Mouse (Mus musculus): ENCODE results near the gene Cfap126.

Gene Cfap126

DNA sequence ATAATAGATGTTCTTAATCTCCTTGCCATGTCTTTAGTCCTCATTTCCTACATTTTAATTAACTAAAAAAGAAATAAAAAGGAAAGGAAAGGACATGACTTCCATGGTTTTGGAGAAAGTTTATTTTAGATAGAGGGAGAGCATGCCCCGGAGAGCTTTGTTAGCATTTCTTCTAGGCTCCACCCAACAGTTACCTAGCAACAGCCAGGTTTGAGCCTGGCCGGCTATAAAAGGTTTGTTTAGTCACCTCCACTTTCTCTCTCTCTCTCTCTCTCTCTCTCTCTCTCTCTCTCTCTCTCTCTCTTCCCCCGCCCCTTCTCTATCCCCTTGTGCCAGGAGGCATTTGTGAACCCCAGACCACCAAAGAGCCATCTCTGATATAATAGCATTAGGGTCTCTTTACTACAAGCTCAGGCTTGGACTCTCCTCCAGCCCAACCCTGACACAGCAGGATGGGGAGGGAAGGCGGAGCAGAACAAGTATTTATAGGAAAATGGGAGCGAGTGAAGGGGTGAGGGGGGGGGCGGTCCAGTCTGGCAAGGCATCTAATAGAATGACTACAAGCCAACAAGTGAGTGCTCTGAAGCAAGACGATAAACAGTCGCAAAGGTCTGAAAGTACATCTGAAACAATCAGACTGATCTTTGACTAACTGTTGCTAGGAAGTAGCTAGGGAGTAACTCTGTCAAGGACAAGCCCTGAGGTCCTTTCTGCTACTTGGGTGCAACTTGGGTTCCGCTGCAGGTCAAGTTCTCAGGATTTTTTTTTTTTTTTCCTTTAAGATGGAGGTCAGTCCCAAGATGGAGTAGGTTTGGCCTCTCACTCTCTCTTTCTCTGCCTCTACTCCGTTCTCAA is 17.4 kb upstream of the Cfap126 start:
- in situ Hi-C loops (cut with MseI, MboI) = no loop called here

- in situ Hi-C loops (cut with MseI, MboI) = no loop called here
These were observed 16.6 kb upstream of the Cfap126 start for GRCm38 (mm10) chr1:171097136-171097535.

- in situ Hi-C loops (cut with MseI, MboI) = no loop called here
These were observed 16.1 kb upstream of the Cfap126 start for GRCm38 (mm10) chr1:171097612-171098011.

- in situ Hi-C loops (cut with MseI, MboI) = loop anchor here in 1 of 2 experiments (5.0 kb wide), 1 partner anchor 64 kb away; no protein-coding TSS in a partner anchor
These were observed 12.7 kb upstream of the Cfap126 start for GRCm38 (mm10) chr1:171101033-171101432.

- in situ Hi-C loops (cut with MseI, MboI) = loop anchor here in 1 of 2 experiments (5.0 kb wide), 1 partner anchor 65 kb away; no protein-coding TSS in a partner anchor
These were observed 11.8 kb upstream of the Cfap126 start for GRCm38 (mm10) chr1:171101733-171102546.

DNA sequence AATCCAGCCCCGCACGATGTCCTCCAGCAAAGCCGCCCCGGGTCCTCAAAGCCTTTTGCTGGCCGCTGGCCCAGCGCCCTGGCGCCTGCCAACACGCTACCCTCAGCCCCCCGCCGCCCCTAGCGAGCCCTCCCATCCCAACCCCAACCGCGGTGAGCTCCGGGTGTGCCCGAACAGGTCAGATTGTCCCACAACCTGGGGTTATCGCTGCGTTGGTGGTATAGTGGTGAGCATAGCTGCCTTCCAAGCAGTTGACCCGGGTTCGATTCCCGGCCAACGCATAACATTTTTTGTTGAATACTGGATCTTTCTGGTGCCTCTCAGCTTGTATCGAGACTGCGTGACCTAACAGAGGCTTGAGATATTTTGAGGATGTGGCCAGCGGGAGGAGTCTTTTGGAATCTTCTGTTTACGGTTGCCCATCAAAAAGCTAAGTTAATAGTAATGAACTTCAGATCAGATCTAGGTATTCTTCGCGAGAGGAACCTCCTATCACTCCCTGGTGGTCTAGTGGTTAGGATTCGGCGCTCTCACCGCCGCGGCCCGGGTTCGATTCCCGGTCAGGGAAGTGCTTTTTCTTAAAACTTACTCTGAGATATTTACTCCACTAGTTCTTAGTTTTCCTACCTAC is 11.1 kb upstream of the Cfap126 start:
- in situ Hi-C loops (cut with MseI, MboI) = loop anchor here in 1 of 2 experiments (5.0 kb wide), 1 partner anchor 65 kb away; no protein-coding TSS in a partner anchor

DNA sequence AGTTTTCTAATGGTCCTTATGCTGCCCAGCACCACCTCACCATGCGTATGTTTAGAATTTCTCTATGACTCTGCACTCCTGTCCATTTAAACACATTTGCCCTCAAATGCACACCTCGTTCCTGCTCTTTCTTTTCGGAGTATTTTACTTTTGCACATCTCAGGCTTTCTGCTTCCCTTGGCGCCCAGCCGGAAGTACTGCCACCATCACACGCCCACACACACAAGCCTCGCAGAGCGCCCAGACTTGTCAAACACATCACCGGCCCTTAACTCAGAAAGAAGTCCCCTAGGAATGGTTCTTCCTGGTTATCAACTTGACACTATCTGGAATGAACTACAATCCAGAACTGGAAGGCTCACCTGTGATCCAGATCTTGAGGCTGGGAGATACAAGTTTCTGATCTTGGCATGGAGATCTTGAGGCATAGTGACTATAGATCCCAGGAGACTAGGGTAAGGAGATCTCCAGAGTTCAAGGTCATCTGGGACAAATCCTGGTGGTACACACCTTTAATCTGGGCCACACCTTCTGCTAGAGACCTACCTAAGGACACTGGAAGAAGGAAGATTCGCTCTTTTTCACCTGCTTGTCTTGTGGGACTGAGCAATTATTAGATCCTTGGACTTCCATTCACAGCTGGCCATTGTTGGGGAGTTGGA is 10.4 kb upstream of the Cfap126 start:
- in situ Hi-C loops (cut with MseI, MboI) = loop anchor here in 1 of 2 experiments (5.0 kb wide), 1 partner anchor 66 kb away; no protein-coding TSS in a partner anchor

DNA sequence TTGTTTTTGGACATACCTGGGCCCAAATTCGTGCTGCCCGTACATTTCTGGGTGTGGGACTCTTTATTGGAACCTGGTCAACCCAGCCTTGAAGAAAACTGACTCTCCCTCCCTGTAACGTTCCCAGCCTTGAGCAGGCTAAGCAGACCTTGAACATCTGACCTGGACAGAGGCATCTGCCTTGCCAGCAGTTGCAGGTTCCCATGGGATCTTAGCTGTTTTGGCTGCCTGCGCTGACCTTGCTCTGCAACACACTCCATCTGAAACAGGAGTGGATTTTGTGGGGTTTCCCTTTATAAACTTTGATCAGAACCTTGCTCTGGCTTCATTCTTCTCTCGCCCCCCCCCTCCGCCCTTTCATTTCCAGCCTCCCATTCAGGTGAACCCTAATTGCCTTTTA is 8.5 kb upstream of the Cfap126 start:
- in situ Hi-C loops (cut with MseI, MboI) = no loop called here

- in situ Hi-C loops (cut with MseI, MboI) = loop anchor here (10.0 kb wide), 2 partner anchors 115 to 145 kb away; partner anchors contain the start of genes Adamts4 (in 1 of the 2), Apoa2 (in 1 of the 2), Ndufs2 (in 1 of the 2) and Tomm40l (in 1 of the 2)
These were observed 4.1 kb upstream of the Cfap126 start for GRCm38 (mm10) chr1:171109620-171110019.

DNA sequence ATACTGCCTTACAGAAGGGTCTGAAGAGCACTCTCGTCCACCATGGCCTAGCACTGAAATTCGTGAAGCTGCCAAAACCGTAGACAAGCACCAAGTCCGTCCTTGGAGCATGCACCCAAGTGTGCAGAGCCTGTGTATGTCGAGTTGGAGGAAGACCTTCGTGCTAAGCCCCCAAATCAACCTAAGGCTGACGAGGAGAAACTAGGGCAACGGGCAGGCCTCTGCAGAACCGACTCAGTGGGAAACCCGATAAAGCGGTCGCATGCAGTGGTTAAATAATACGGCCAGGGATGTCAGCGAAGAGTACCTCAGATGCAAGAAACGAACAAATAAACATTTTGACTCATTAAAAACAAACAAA is 3.1 kb upstream of the Cfap126 start:
- in situ Hi-C loops (cut with MseI, MboI) = loop anchor here (10.0 kb wide), 2 partner anchors 114 to 144 kb away; partner anchors contain the start of genes Adamts4 (in 1 of the 2), Apoa2 (in 1 of the 2), Ndufs2 (in 1 of the 2) and Tomm40l (in 1 of the 2)

DNA sequence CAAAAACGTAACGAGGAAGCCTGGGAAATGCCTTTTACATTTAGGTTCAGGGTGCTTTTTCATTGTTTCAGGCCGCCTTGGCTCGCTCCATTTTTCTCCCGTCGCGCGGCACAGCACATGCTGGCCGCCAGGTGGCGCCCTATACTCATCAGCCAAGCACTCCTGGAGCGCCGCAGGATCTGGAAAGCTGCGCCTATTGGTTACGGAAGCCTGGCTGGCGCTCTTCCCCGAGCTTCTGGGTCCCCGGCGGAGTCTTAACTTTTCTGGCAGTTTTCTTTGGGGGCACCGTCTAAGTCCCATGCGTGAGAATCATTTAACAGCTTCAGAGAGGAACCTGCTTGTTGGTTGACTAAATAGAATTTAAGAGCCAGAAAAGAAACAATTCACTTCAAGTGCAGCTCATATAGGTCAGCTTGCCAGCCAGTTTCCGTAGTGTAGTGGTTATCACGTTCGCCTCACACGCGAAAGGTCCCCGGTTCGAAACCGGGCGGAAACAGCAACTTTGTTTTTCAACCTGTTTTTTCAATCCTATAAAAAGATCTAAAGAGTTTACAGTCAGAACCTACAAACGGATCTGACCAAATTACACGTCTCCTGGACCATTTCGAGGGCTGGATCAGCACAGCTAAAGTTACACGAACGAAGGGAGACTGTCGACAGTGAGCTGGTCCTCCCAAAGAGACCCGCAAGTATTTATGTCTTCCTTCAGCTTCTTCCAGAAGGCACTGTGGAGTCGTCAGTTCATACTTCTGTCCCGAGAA is 2.5 kb upstream of the Cfap126 start:
- in situ Hi-C loops (cut with MseI, MboI) = loop anchor here (10.0 kb wide), 2 partner anchors 114 to 144 kb away; partner anchors contain the start of genes Adamts4 (in 1 of the 2), Apoa2 (in 1 of the 2), Ndufs2 (in 1 of the 2) and Tomm40l (in 1 of the 2)

GRCm38 (mm10) chr1:171111781-171112575 is 1.7 kb upstream of the Cfap126 start:
- in situ Hi-C loops (cut with MseI, MboI) = loop anchor here (10.0 kb wide), 2 partner anchors 113 to 143 kb away; partner anchors contain the start of genes Adamts4 (in 1 of the 2), Apoa2 (in 1 of the 2), Ndufs2 (in 1 of the 2) and Tomm40l (in 1 of the 2)

DNA sequence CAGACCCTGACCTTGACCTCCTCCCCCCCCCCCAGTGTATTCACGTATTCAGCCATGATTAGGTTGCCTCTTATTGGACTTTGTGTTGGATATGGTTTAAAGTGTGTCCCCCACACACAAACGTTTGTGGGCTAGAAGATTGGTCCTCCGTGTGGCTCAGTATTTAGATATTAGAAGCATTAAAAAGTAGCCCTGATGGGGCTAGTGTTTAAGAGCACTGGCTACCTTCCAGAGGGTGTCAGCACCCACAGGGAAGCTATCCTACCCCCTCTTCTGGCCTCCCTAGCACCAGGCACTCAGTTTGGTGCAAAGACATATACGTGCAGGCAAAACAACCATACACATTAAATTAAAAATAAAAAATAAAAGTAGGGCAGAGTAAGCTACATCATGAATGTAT is 732 bp upstream of the Cfap126 start:
- in situ Hi-C loops (cut with MseI, MboI) = loop anchor here (10.0 kb wide), 2 partner anchors 112 to 142 kb away; partner anchors contain the start of genes Adamts4 (in 1 of the 2), Apoa2 (in 1 of the 2), Ndufs2 (in 1 of the 2) and Tomm40l (in 1 of the 2)

DNA sequence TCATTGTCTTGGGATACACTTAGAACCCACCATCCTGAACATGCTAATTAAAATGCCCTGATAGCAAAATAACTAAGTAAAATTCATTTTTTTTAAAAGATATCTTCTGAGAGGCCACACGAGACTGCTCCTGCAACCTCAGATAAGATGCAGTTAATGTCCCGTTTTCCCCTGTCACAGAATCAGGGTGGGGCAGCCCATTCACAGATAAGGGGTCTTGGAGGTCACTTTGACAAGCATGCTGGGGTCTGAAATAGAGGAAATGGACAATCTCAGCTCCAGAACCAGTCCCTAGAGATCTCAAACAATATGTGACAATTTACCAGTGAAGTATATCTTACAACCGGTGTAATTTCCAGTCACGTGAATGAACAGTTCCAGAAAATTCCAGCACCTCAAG is 2.6 kb downstream of the Cfap126 start:
- in situ Hi-C loops (cut with MseI, MboI) = loop anchor here (5.0 to 10.0 kb wide), 3 partner anchors 106 to 139 kb away; partner anchors contain the start of genes Tomm40l (in 2 of the 2), Adamts4 (in 1 of the 2), Apoa2 (in 1 of the 2) and Ndufs2 (in 1 of the 2)

DNA sequence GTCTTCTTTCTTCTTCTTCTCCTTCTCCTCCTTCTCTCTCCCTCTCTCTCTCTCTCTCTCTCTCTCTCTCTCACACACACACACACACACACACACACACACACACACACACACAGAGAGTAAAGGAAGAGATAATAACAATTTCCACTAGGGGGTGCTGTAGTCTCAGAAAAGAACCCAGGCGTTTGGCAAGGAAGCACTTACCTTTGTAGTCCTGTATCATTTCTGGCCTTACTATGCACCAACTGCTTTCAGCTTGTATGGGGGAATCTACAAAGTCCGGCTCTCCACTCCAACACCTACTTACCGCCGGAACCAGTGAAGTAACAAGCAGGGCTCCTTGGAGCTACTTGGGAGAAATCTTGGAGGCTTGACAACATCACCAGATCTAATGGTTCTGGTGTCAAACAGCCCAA is 4.6 kb downstream of the Cfap126 start:
- in situ Hi-C loops (cut with MseI, MboI) = loop anchor here (5.0 to 10.0 kb wide), 3 partner anchors 104 to 137 kb away; partner anchors contain the start of genes Tomm40l (in 2 of the 2), Adamts4 (in 1 of the 2), Apoa2 (in 1 of the 2) and Ndufs2 (in 1 of the 2)

DNA sequence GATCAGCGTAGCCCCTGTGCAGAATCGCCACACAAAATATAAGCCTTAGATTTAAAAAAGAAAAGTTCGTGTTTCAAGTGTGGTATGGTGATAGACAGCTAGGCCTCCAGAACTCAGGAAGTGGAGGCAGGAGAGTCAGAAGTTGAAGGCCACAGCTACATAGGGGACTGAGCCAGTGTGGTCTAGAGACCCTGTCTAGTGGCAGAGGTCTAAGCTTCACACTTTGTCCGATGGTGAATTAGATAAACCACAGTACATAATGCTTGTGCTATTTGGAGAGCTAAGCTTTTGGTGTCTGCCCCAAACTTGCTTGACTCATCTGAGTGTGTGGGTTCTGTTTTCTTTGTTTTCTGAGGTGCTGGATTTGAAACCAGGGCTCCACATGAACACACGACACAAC is 5.3 kb downstream of the Cfap126 start:
- in situ Hi-C loops (cut with MseI, MboI) = loop anchor here (5.0 to 10.0 kb wide), 3 partner anchors 103 to 136 kb away; partner anchors contain the start of genes Tomm40l (in 2 of the 2), Adamts4 (in 1 of the 2), Apoa2 (in 1 of the 2) and Ndufs2 (in 1 of the 2)

GRCm38 (mm10) chr1:171119405-171119804 is 5.7 kb downstream of the Cfap126 start:
- in situ Hi-C loops (cut with MseI, MboI) = loop anchor here (5.0 to 10.0 kb wide), 3 partner anchors 103 to 135 kb away; partner anchors contain the start of genes Tomm40l (in 2 of the 2), Adamts4 (in 1 of the 2), Apoa2 (in 1 of the 2) and Ndufs2 (in 1 of the 2)

DNA sequence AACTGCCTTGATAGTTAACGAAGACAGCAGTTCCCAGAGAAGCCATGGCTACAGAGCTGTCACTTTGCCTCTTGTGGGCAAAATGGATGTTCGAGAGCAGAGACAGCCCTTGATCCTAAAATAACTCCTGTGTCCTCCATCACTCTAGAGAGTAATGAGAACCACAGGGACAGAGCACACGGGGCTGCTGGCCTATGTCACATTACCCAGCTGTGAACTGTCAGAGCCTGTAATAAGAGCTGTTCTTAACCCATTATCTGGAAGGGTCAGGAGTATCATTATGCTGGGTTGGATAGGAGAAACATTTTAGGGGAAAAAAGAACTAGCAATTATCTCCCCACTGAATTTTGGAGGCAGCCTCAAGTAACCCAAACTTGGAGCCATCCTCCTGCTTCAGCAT is 7.2 kb downstream of the Cfap126 start:
- in situ Hi-C loops (cut with MseI, MboI) = no loop called here
